Mouse (Mus musculus) CH12.LX (cell line): Measurements from ENCODE around the gene Sart3.
A peak's percentile ranks its signal among the peaks of the same experiment; 100 is the strongest.

Experiments
- BHLHE40 ChIP-seq: IDR thresholded peaks from 2 replicates; pipeline ENCODE4 v1.6.1; 2011; ENCODE audit warnings: mild to moderate bottlenecking, low read depth, low read length, improper control_type of control experiment
- CHD2 ChIP-seq: IDR thresholded peaks from 2 replicates; pipeline ENCODE4 v1.6.1; 2011; ENCODE audit warnings: low read length, improper control_type of control experiment
- CTCF ChIP-seq, 2 experiments: IDR thresholded peaks in 1 of 2; conservative IDR thresholded peaks in 1 of 2; 2 replicates each; pipeline ENCODE4 v1.5.1; 2011 to 2012; ENCODE audit warnings: low read depth in 2 of 2, low read length in 2 of 2, improper control_type of control experiment in 1 of 2, inconsistent platforms in 1 of 2, mild to moderate bottlenecking in 1 of 2, moderate library complexity in 1 of 2
- MAZ ChIP-seq: IDR thresholded peaks from 2 replicates; pipeline ENCODE4 v1.6.1; 2012; ENCODE audit warnings: low read depth, mild to moderate bottlenecking, inconsistent platforms, low read length, improper control_type of control experiment, moderate library complexity
- POLR2AphosphoS2 ChIP-seq: IDR thresholded peaks from 2 replicates; pipeline ENCODE4 v1.6.1; 2011; ENCODE audit warnings: low read depth, low read length, improper control_type of control experiment
- SIN3A ChIP-seq: IDR thresholded peaks from 2 replicates; pipeline ENCODE4 v1.6.1; 2012; ENCODE audit warnings: low read length, improper control_type of control experiment, inconsistent platforms
- TBP ChIP-seq: conservative IDR thresholded peaks from 2 replicates; pipeline ENCODE4 v1.6.1; 2011; ENCODE audit warnings: low read depth, low read length, improper control_type of control experiment
- ZNF384 ChIP-seq: IDR thresholded peaks from 2 replicates; pipeline ENCODE4 v1.6.1; 2012; ENCODE audit warnings: low read depth, low read length, improper control_type of control experiment, inconsistent platforms

- no peak for TF ChIP-seq ZNF384
- TF ChIP-seq POLR2AphosphoS2, result no peak
- peak; percentile 52; the same call in 1 of the 2 replicates for TF ChIP-seq SIN3A
- no peak for TF ChIP-seq TBP
- no peak for TF ChIP-seq CTCF (conservative IDR thresholded peaks at IDR 0.05 in 1 of 2, IDR thresholded peaks at IDR 0.05 in 1 of 2; ENCODE audit: low read depth in 2 of 2, low read length in 2 of 2)
- TF ChIP-seq BHLHE40, result peak; percentile 62
- peak; percentile 15; the same call in 1 of the 2 replicates for TF ChIP-seq CHD2
- no peak for TF ChIP-seq MAZ
These were observed 7.9 kb downstream of the Sart3 start for GRCm38 (mm10) chr5:113764426-113764825.
